Mouse (Mus musculus): ENCODE measurements around the gene Gm12166.
A peak's percentile ranks its signal among the peaks of the same experiment; 100 is the strongest.
"Not testable (repeated sequence)": the region's sequence is repeated elsewhere in the genome, so short reads cannot be mapped to it uniquely, and the experiment has no call there.

The Gm12166 gene

DNA sequence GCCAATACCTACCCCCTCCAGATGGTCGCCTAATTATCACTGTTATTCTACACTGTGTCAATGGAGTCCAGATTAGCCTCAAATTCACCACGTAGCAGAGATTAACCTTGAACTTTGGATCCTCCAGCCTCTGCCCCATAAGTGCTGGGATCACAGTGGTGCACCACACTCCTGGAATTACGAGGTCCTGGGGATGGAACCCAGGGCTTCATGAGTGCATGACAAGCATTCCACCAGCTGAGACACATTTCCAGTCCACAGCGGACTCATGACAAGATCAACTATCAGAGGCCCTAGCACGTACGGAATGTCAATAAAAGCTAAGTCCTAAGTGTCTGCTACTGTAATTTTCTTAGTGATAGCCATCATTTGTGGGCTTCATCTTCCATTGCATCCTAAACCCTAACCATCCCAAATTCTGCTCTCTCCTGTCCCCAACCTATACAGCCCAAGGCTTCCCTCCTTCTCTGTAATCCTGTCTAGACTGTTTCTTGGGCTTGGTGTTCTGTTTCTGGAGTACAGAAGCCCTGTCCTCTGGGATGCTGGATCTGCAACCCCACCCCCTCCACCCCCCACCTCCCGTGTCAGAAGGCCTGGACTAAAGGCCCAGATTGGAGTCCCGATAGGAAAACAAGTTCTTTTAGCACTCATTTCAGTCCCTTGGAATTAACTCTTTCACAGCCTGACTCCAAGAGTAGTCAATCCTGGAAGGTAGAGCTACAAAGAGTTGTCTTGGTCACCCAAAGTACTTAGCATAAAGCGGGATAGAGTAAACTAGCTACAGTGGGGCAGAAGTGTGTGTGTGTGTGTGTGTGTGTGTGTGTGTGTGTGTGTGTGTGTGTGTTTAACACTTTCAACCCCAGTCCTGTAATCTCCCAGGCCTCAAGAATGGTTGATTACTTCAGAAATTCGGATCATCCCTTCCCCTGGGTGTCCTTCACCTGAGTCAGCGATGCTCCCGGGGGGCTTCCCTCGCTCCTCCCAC is 3.1 kb upstream of the Gm12166 start:
- no peak for DNase-seq (ENCODE audit: low read depth, low spot score)

- no peak for DNase-seq (ENCODE audit: low read depth, low spot score)
Observed at GRCm38 (mm10) chr11:46054311-46054710, 2.2 kb upstream of the Gm12166 start.

GRCm38 (mm10) chr11:46053457-46053856 is 1.3 kb upstream of the Gm12166 start:
- not testable (repeated sequence) for DNase-seq (ENCODE audit: low read depth, low spot score)

DNA sequence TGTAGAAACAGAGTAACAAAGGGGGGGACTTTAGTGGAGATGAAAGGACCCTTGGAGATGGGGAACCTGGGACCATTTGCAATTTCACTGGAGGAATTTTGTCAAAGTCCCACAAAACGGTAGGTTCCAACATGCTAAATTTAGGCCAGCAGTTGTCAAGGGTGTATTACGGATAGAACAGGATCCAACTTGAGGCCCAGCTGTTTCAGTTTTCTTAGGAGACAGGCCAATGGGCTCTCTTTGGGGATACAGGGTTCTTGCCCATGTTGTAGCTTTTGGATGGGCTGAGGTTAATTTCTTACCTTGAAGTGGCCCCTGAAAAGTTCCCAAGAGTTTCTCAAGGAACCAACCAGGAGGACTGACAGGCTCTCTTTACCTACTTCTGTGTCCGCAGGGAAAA is 4.9 kb downstream of the Gm12166 start:
- no peak for DNase-seq (ENCODE audit: low read depth, low spot score)

DNA sequence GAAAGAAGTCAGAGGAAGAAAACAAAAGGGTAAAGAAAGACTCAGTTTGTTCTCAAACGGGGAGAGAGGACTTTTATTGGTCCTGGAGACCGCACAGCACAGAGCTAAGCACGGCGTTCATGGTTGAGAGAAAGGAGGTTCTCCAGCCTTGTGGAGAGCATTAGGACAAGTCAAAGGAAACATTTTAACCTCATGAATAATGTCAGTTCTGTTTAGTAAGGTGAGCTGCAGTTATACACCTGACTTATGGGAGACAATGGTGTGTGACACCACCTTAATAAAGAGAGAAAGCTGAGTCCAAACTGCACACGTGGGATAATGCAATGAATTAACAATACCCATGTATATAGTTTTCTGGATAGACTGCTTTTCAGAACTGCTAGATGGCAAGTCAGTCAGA is 7.3 kb downstream of the Gm12166 start:
- DNase-seq (ENCODE audit: low read depth, low spot score), result no peak

DNA sequence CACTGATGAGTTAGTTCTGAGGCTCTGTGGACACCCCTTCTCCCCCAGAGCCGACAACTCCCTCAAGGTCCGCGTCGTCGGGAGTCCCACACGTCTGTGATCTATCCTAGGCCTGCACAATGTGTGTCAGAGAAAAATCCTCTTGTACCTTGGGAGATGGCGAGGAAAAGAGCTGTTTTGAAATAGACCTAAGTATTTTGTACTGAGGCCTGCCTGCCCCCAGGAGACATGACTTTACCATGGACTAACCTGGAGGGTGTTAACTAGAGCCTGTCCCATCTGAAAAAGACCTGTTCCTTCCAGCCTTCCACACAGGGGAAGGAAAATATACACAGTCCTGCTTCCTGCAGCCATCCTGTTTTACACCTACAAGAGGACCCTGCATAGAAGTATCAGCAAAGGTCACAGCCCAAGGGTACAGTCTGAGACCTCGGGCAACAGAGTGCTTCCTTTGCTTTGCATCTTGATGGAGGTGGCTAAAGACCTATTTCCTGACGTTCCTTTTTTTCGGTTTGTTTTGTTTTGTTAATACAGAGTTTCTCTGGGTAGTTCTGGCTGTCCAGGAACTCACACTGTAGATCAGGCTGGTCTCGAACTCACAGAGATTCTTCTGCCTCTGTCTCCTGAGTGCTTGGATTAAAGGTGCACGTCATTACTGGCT is 10.4 kb downstream of the Gm12166 start:
- DNase-seq (ENCODE audit: low read depth, low spot score), result no peak

GRCm38 (mm10) chr11:46040841-46041556 is 11.1 kb downstream of the Gm12166 start:
- no peak for DNase-seq (ENCODE audit: low read depth, low spot score)

DNA sequence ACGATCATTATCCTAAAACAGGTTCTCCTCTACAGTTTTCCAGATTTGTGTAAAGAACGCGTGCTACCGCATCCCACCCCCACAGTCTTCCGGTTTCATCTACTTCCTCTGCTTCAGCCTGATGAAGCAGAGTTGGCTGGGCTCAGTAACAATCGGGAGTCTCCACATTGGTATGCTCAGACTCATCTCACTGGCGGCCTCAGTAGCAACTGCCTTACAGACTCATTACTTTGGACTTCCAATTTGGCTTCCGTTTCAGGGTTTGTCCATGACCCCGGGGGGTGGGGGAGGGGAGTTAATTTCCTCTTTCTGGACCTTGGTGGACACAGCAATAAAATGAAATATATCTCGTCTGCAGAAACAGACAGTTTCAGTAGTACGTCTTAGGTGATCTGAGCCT is 12.8 kb downstream of the Gm12166 start:
- DNase-seq (ENCODE audit: low read depth, low spot score), result peak; percentile 20

GRCm38 (mm10) chr11:46038901-46039300 is 13.2 kb downstream of the Gm12166 start:
- no peak for DNase-seq (ENCODE audit: low read depth, low spot score)

DNA sequence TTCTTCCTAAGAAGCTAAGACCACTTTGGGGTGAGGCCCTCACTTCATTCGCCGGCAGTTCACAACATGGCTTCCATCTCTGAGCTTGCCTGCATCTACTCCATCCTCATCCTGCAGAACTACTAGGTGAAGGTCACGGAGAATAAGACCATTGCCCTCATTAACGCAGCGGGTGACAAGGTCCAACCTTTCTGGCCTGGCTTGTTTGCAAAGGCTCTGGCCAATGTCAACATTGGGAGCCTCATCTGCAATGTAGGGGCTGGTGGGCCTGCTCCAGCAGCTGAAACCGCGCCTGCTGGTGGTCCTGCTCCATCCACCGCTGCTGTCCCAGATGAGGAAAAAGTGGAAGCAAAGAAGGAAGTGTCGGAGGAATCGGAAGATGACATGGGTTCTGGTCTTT is 15.7 kb downstream of the Gm12166 start:
- no peak for DNase-seq (ENCODE audit: low read depth, low spot score)

DNA sequence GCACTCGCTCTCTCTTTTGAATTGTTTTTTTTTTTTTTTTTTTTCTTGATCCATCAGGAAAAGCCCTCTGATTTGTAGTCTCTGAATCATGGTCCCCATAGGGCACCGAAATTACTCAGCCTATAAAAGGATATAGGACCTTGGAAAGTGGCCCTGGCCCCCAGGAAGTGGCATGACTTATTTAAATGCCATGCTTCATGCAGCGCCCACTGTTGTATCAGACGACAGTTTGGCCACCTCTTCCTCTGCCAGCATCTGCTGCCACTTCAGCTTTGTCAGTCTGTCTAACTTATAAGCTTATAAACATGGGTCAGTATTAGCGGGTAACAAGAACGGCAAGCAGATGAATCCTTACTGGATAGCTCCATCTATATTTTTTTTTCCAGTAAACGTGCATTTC is 19.2 kb downstream of the Gm12166 start:
- DNase-seq (ENCODE audit: low read depth, low spot score), result no peak

DNA sequence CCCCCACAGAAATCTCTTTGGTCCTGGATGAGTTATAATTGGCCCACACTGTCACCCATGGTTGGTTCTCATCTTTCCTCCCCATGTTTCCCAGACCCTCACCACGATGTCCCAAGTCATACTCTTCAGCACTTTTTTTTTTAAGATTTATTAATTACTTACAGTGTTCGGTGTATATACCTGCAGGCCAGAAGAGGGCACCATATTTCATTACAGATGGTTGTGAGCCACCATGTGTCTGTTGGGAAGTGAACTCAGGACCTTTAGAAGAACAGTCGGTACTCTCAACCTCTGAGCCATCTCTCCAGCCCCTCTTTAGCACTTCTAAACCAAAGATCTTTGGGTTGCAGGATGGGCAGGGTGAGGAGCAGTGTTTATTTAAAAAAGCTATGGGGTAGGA is 20.7 kb downstream of the Gm12166 start:
- DNase-seq (ENCODE audit: low read depth, low spot score), result peak; percentile 40

GRCm38 (mm10) chr11:46030026-46030425 is 22.1 kb downstream of the Gm12166 start:
- no peak for DNase-seq (ENCODE audit: low read depth, low spot score)

GRCm38 (mm10) chr11:46029485-46029884 is 22.6 kb downstream of the Gm12166 start:
- DNase-seq (ENCODE audit: low read depth, low spot score), result no peak

GRCm38 (mm10) chr11:46027952-46028814 is 23.9 kb downstream of the Gm12166 start:
- no peak for DNase-seq (ENCODE audit: low read depth, low spot score)

DNA sequence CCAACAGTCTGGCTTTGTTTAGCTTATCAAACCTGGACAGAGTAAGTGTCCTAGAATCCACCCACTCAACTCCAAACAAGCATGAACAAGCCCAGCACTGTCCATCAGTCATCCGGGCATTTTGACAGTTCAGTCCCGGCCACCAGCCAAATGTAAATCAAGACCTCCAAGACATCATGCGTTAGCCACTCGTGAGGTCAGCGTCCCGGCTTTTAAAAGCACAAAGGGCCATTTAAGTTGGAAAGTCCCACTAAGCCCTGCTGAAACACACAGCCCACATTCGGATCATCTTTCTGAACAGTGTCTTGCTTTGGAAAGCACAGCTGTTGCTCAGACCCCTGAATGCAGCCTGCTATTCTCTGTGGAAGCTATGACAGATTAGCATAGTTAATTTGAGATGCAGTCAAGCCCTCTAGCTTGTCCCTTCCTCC is 26.1 kb downstream of the Gm12166 start:
- DNase-seq (ENCODE audit: low read depth, low spot score), result peak; percentile 81

- DNase-seq (ENCODE audit: low read depth, low spot score), result no peak
Observed at GRCm38 (mm10) chr11:46022983-46023382, 29.1 kb downstream of the Gm12166 start.

DNA sequence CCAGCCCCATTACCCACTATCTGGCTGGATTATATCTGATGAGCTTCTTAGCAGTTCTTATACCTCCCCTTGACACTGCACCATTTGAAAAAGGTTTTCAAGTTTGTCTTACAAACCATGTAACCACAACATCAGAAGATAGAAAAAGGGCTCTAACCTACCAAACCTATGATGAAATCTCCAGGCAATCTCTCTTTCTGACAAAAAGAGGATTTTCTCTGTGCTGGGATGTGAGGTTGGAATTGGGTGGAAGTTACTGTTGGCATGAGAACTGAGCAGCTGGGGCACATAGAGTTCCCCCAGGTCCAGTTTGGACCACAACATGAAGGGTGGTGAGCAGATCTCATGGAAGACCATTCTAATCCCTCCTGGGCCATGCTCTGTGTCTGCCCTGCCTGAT is 30.3 kb downstream of the Gm12166 start:
- DNase-seq (ENCODE audit: low read depth, low spot score), result peak; percentile 35

- DNase-seq (ENCODE audit: low read depth, low spot score), result no peak
Observed at GRCm38 (mm10) chr11:46020246-46020645, 31.9 kb downstream of the Gm12166 start.

- DNase-seq (ENCODE audit: low read depth, low spot score), result peak; percentile 88
Observed at GRCm38 (mm10) chr11:46016061-46016460, 36.1 kb downstream of the Gm12166 start.

Data from 3T3-L1 (cell line).